Mouse (Mus musculus) lung, postnatal 0 days (tissue): ENCODE measurements at regions not wholly inside any gene's neighbourhood (a gene's known extent, or its start where the extent isn't known, plus 50 kb on each side); places are given as distances from the start of the nearest gene placed in this dataset.

Experiments
- CTCF ChIP-seq: IDR thresholded peaks from 2 replicates; pipeline ENCODE4 v1.5.1; 2016; ENCODE audit warnings: antibody characterized with exemption, mild to moderate bottlenecking
- EP300 ChIP-seq: IDR thresholded peaks from 2 replicates; pipeline ENCODE4 v1.6.1; 2016; ENCODE audit warnings: antibody characterized with exemption, mild to moderate bottlenecking, control low read depth

DNA sequence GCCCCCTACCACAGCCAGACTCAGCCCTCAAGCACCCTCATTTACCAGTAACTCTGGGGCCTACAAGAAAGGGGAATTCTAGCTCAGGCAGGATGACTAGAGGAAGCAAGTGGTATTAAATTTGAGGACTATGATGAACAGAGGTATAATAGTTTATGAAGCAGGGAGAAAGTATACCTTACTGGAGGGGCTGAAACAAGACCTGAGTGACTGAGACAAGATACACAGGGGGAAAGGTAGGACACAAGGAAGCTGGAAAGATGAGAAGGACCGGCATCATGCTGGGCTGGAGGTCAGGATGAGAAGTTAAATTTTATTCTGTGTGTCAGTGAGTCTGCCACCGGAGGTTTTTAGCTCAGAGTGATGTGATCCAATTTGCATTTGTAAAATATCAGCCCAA, 417.2 kb upstream of the Smim15 start:
- TF ChIP-seq CTCF (no peak), EP300 (no peak)
